Mouse (Mus musculus): ENCODE measurements at regions not wholly inside any gene's neighbourhood (a gene's known extent, or its start where the extent isn't known, plus 50 kb on each side); places are given as distances from the start of the nearest gene placed in this dataset.

DNA sequence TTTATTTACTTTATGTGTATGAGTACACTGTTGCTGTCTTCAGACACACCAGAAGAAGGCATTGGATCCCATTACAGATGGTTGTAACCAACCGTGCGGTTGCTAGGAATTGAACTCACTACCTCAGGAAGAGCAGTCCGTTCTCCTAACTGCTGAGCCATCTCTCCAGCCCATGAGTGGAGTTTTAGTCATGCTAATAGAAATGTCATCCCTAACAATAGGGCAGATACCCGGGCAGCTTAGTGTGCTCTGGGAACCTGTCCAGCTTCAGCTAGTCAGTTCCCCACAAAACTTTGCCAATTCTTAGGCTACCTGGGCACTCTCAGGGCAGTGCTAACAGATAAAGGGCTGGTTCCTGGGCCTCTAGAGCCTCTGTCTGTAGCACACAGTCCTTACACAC, 503.9 kb upstream of the Tmem132c start:
- TF ChIP-seq CTCF (IDR thresholded peaks at IDR 0.05; ENCODE audit: low read depth, low read length) (no peak), POLR2AphosphoS5 (IDR thresholded peaks at IDR 0.05; ENCODE audit: insufficient replicate concordance, low read depth, low read length) (no peak), GATA1 (IDR thresholded peaks at IDR 0.05; ENCODE audit: borderline replicate concordance, low read length) (no peak), GATA2 (IDR thresholded peaks at IDR 0.05; ENCODE audit: borderline replicate concordance, low read depth, low read length) (no peak), TAL1 (conservative IDR thresholded peaks at IDR 0.05; ENCODE audit: low read depth, low read length) (no peak)
